12 mouse cellular contexts compared by ENCODE assay signal in genomic region chr3:98020431-98021229, GRCm38 (mm10). TPM values are rescaled to one million over a fixed set of nuclear protein-coding genes. Genes with fewer than 3 reads are reported as not detected.
DNase-seq lines count a peak whose midpoint lies in the region; ATAC-seq and TF ChIP-seq lines count a peak whose summit lies in the region.
"Had no signal": no experiment of that assay in that cellular context is flagged by ENCODE, and none has a peak within 500 bp of the region (broad histone marks: within the 10 kb centered on the region; RNA-seq: fewer than 3 reads in every experiment).

No protein-coding gene starts in this region.

- 76% methylated on average over 9 of the region's 9 CpGs for WGBS in hindbrain, embryonic 10.5 days
- WGBS in hindbrain, embryonic 12.5 days, result 72% methylated on average over 9 of the region's 9 CpGs
- 78% methylated on average over 9 of the region's 9 CpGs for WGBS in midbrain, postnatal 0 days
- WGBS in midbrain, embryonic 14.5 days, result 80% methylated on average over 9 of the region's 9 CpGs
- WGBS in hindbrain, embryonic 16.5 days, result 71% methylated on average over 9 of the region's 9 CpGs

- H3K4me2 ChIP-seq in hindbrain, embryonic 12.5 days (replicated peaks), result no peak overlapping the region
- no peak overlapping the region for H3K4me2 ChIP-seq in midbrain, postnatal 0 days (ENCODE audit: low read depth, low read length, poor library complexity, severe bottlenecking)
- no peak overlapping the region for H3K4me2 ChIP-seq in midbrain, embryonic 14.5 days (ENCODE audit: low read length)
- no peak overlapping the region for H3K4me2 ChIP-seq in hindbrain, embryonic 16.5 days (ENCODE audit: low read length)

- peaks cover 7% of the 10 kb centered on the region; the same call in 1 of the 2 replicates for H3K27me3 ChIP-seq in hindbrain, embryonic 10.5 days (ENCODE audit: insufficient read depth, poor library complexity, severe bottlenecking)
- H3K27me3 ChIP-seq in hindbrain, embryonic 12.5 days, result no peaks in the 10 kb centered on the region; the same call in 1 of the 2 replicates
- H3K27me3 ChIP-seq in midbrain, postnatal 0 days (ENCODE audit: insufficient read depth, low read length), result no peaks in the 10 kb centered on the region
- no peaks in the 10 kb centered on the region for H3K27me3 ChIP-seq in midbrain, embryonic 14.5 days (ENCODE audit: control insufficient read depth, insufficient read depth, low read length)
- no peaks in the 10 kb centered on the region; the same call in 1 of the 2 replicates for H3K27me3 ChIP-seq in hindbrain, embryonic 16.5 days (replicated peaks; ENCODE audit: control insufficient read depth, insufficient read depth, low read length)

- H3K36me3 ChIP-seq in hindbrain, embryonic 10.5 days, result no peaks in the 10 kb centered on the region
- H3K36me3 ChIP-seq in hindbrain, embryonic 12.5 days, result no peaks in the 10 kb centered on the region
- no peaks in the 10 kb centered on the region for H3K36me3 ChIP-seq in midbrain, postnatal 0 days (ENCODE audit: insufficient read depth, low read length)
- H3K36me3 ChIP-seq in midbrain, embryonic 14.5 days (ENCODE audit: control insufficient read depth, insufficient read depth, low read length), result no peaks in the 10 kb centered on the region
- no peaks in the 10 kb centered on the region for H3K36me3 ChIP-seq in hindbrain, embryonic 16.5 days (ENCODE audit: control insufficient read depth, insufficient read depth, low read length)

- H3K27ac ChIP-seq in hindbrain, embryonic 10.5 days, result peak overlapping the region; percentile 50; the same call in 1 of the 2 replicates
- no peak overlapping the region for H3K27ac ChIP-seq in hindbrain, embryonic 12.5 days
- H3K27ac ChIP-seq in midbrain, postnatal 0 days (ENCODE audit: low read depth, low read length), result no peak overlapping the region
- no peak overlapping the region for H3K27ac ChIP-seq in midbrain, embryonic 14.5 days (replicated peaks; ENCODE audit: low read depth, low read length)
- no peak overlapping the region for H3K27ac ChIP-seq in hindbrain, embryonic 16.5 days (ENCODE audit: low read depth, low read length)

- H3K4me3 ChIP-seq in hindbrain, embryonic 10.5 days, result no peak overlapping the region
- H3K4me3 ChIP-seq in hindbrain, embryonic 12.5 days, result no peak overlapping the region
- H3K4me3 ChIP-seq in midbrain, postnatal 0 days (ENCODE audit: low read depth, low read length), result no peak overlapping the region
- no peak overlapping the region for H3K4me3 ChIP-seq in midbrain, embryonic 14.5 days (replicated peaks; ENCODE audit: low read depth, low read length)
- H3K4me3 ChIP-seq in hindbrain, embryonic 16.5 days (ENCODE audit: low read length), result no peak overlapping the region
- H3K4me3 ChIP-seq: myocyte had no signal

- peaks cover 75% of the 10 kb centered on the region for H3K4me1 ChIP-seq in hindbrain, embryonic 10.5 days (replicated peaks)
- H3K4me1 ChIP-seq in hindbrain, embryonic 12.5 days, result peaks cover 44% of the 10 kb centered on the region
- H3K4me1 ChIP-seq in midbrain, postnatal 0 days (ENCODE audit: insufficient read depth, low read length), result no peaks in the 10 kb centered on the region
- H3K4me1 ChIP-seq in midbrain, embryonic 14.5 days (ENCODE audit: control insufficient read depth, insufficient read depth, low read length), result peaks cover 14% of the 10 kb centered on the region; the same call in 1 of the 2 replicates
- H3K4me1 ChIP-seq in hindbrain, embryonic 16.5 days (ENCODE audit: control insufficient read depth, insufficient read depth, low read depth, low read length), result peaks cover 21% of the 10 kb centered on the region

- no peaks in the 10 kb centered on the region for H3K9me3 ChIP-seq in hindbrain, embryonic 10.5 days
- no peaks in the 10 kb centered on the region for H3K9me3 ChIP-seq in hindbrain, embryonic 12.5 days (replicated peaks)
- H3K9me3 ChIP-seq in midbrain, postnatal 0 days (ENCODE audit: low read length), result no peaks in the 10 kb centered on the region
- H3K9me3 ChIP-seq in midbrain, embryonic 14.5 days (ENCODE audit: control insufficient read depth, low read length), result no peaks in the 10 kb centered on the region
- no peaks in the 10 kb centered on the region for H3K9me3 ChIP-seq in hindbrain, embryonic 16.5 days (ENCODE audit: control insufficient read depth, low read length)

- no peak for DNase-seq in hindbrain, embryonic 10.5 days (ENCODE audit: low spot score)
- DNase-seq in midbrain, postnatal 0 days (ENCODE audit: low spot score), result peak; percentile 44
- no peak for DNase-seq in midbrain, embryonic 14.5 days
- no peak for DNase-seq in yolk sac, embryonic 10.5 days (ENCODE audit: low spot score)
- DNase-seq in layer of hippocampus, adult 8-10 months (ENCODE audit: low spot score in 2 of 2), result no peak
- DNase-seq: adrenal gland, adult 8-10 months; cerebellum, postnatal 25 days; layer of hippocampus, adult 9-11 months had no signal

- TF ChIP-seq CTCF in midbrain, postnatal 0 days (IDR thresholded peaks at IDR 0.05), result peak; percentile 57

- ATAC-seq in hindbrain, embryonic 12.5 days (ENCODE audit: low FRiP score), result no peak
- ATAC-seq in midbrain, postnatal 0 days (ENCODE audit: low FRiP score), result no peak
- no peak for ATAC-seq in midbrain, embryonic 14.5 days (ENCODE audit: low FRiP score, low TSS enrichment)
- ATAC-seq in hindbrain, embryonic 16.5 days, result peak; percentile 21; the same call in 1 of the 2 replicates
- peak; percentile 83 for ATAC-seq in megakaryocyte-erythroid progenitor cell, adult 5-6 weeks (replicated peaks; ENCODE audit: low FRiP score, low TSS enrichment, poor library complexity, severe bottlenecking)

- H3K9ac ChIP-seq in hindbrain, embryonic 12.5 days, result no peak overlapping the region
- H3K9ac ChIP-seq in midbrain, postnatal 0 days (replicated peaks; ENCODE audit: low read length, poor library complexity, severe bottlenecking), result no peak overlapping the region
- H3K9ac ChIP-seq in midbrain, embryonic 14.5 days (replicated peaks; ENCODE audit: low read length), result no peak overlapping the region
- no peak overlapping the region for H3K9ac ChIP-seq in hindbrain, embryonic 16.5 days (ENCODE audit: low read depth, low read length)

RNA-seq across cellular contexts. Expression of gene Notch2, which starts 7.3 kb away (rescaled TPM):
- 15.6 and 18.0 TPM in 2 replicates for polyA plus RNA-seq in hindbrain, embryonic 10.5 days (2016; fragmentation: Nextera tagmentation; extraction: Ambion mirVana)
- 26.5 and 30.1 TPM in 2 replicates for polyA plus RNA-seq in hindbrain, embryonic 12.5 days (2016; fragmentation: Nextera tagmentation; extraction: Ambion mirVana)
- 22.8 and 33.5 TPM in 2 replicates for total RNA-seq in midbrain, postnatal 0 days (2014; rRNA removed)
- polyA plus RNA-seq in midbrain, postnatal 0 days (2015; fragmentation: Nextera tagmentation; extraction: Ambion mirVana), result 5.4 and 6.1 TPM in 2 replicates
- 5.2 and 10.8 TPM in 2 replicates for polyA plus RNA-seq in midbrain, embryonic 14.5 days (2014; fragmentation: Nextera tagmentation; extraction: Ambion mirVana)
- polyA plus RNA-seq in hindbrain, embryonic 16.5 days (2015; fragmentation: Nextera tagmentation; extraction: Ambion mirVana), result 7.6 and 12.1 TPM in 2 replicates
- total RNA-seq in megakaryocyte-erythroid progenitor cell, adult 5-6 weeks (2014; fragmentation: Nextera tagmentation), result 36.0 and 55.9 TPM in 2 replicates
- total RNA-seq in megakaryocyte-erythroid progenitor cell, adult 5-6 weeks (2017), result 33.4 TPM in 2 replicates
- 10 to 100 TPM; 22.9 to 29.1 (median 26.8) TPM for total RNA-seq in layer of hippocampus, adult 8-10 months (2022)

Comparison
In these comparisons a context has a peak if more than half of its experiments do, and no peak if none do; other contexts are left out.
1. ATAC-seq: peak in hindbrain, embryonic 16.5 days (single experiment) and megakaryocyte-erythroid progenitor cell, adult 5-6 weeks (single experiment); none in hindbrain, embryonic 12.5 days (single experiment), midbrain, postnatal 0 days (single experiment) and midbrain, embryonic 14.5 days (single experiment).